In genomic region chr7:4658912-4659551, GRCm38 (mm10) we compare ENCODE assay signal across 8 mouse cellular contexts. TPM values are rescaled to one million over a fixed set of nuclear protein-coding genes. Genes with fewer than 3 reads are reported as not detected.
DNase-seq lines count a peak whose midpoint lies in the region; ATAC-seq and TF ChIP-seq lines count a peak whose summit lies in the region.

Gene Ppp6r1 (minus strand): TSS chr7:4659019.

- peaks cover 13 to 65% of the 10 kb centered on the region in 2 experiments for H3K4me1 ChIP-seq in CH12.LX (ENCODE audit: control insufficient read depth in 1 of 2, insufficient read depth in 2 of 2)
- H3K4me1 ChIP-seq in forebrain, embryonic 11.5 days (replicated peaks; ENCODE audit: control insufficient read depth, insufficient read depth, low read length), result peaks cover 9% of the 10 kb centered on the region; the same call in 1 of the 2 replicates
- H3K4me1 ChIP-seq in heart, embryonic 16.5 days (ENCODE audit: control insufficient read depth, insufficient read depth, low read length), result peaks cover 43% of the 10 kb centered on the region
- peaks cover 60% of the 10 kb centered on the region for H3K4me1 ChIP-seq in liver, embryonic 15.5 days (replicated peaks)
- H3K4me1 ChIP-seq in neural tube, embryonic 12.5 days, result peaks cover 32% of the 10 kb centered on the region

- under 1% methylated on average over 54 of the region's 54 CpGs for WGBS in forebrain, embryonic 11.5 days
- WGBS in heart, embryonic 16.5 days, result under 1% methylated on average over 54 of the region's 54 CpGs
- under 1% methylated on average over 54 of the region's 54 CpGs for WGBS in liver, embryonic 15.5 days (ENCODE audit: insufficient replicate concordance)
- under 1% methylated on average over 54 of the region's 54 CpGs for WGBS in neural tube, embryonic 12.5 days

- peaks cover 44% of the 10 kb centered on the region for H3K79me2 ChIP-seq in CH12.LX (replicated peaks; ENCODE audit: control insufficient read depth, extremely low read depth, insufficient read depth, poor library complexity, severe bottlenecking)

- peak within 1 kb of the TSS; percentile 83 for H3K27ac ChIP-seq in CH12.LX (ENCODE audit: insufficient read depth, low read depth)
- H3K27ac ChIP-seq in forebrain, embryonic 11.5 days (ENCODE audit: low read depth, low read length), result peak within 1 kb of the TSS; percentile 92
- peak within 1 kb of the TSS; percentile 92 for H3K27ac ChIP-seq in heart, embryonic 16.5 days (ENCODE audit: low read length)
- H3K27ac ChIP-seq in liver, embryonic 15.5 days (replicated peaks), result peak within 1 kb of the TSS; percentile 92
- peak within 1 kb of the TSS; percentile 88 for H3K27ac ChIP-seq in neural tube, embryonic 12.5 days

- H3K9me3 ChIP-seq in CH12.LX (replicated peaks; ENCODE audit: low read length), result no peaks in the 10 kb centered on the region
- H3K9me3 ChIP-seq in forebrain, embryonic 11.5 days (ENCODE audit: control insufficient read depth, low read length), result no peaks in the 10 kb centered on the region
- no peaks in the 10 kb centered on the region for H3K9me3 ChIP-seq in heart, embryonic 16.5 days (replicated peaks; ENCODE audit: control insufficient read depth, low read length)
- no peaks in the 10 kb centered on the region for H3K9me3 ChIP-seq in liver, embryonic 15.5 days (replicated peaks)
- H3K9me3 ChIP-seq in neural tube, embryonic 12.5 days, result no peaks in the 10 kb centered on the region

- peak; percentile 93 for DNase-seq in CH12.LX (ENCODE audit: extremely low read depth)
- peak; percentile 95 for DNase-seq in c-Kit-positive CD71-positive TER-119-negative erythroid progenitor cells, embryonic 14.5 days (ENCODE audit: low read depth)
- DNase-seq in forebrain, embryonic 11.5 days (ENCODE audit: low spot score), result peak; percentile 97
- peak; percentile 97 to 98 for DNase-seq in kidney, postnatal 36 days
- peak; percentile 97 for DNase-seq in telencephalon, adult 2 months (ENCODE audit: low read depth, low spot score)

- 0 out of 4 replicates have a peak, but pooled peaks of 1 of the 2 experiments have one; percentile 6 for TF ChIP-seq CTCF in CH12.LX (conservative IDR thresholded peaks at IDR 0.05 in 1 of 2, IDR thresholded peaks at IDR 0.05 in 1 of 2; ENCODE audit: low read depth in 2 of 2, low read length in 2 of 2)

- peak within 1 kb of the TSS; percentile 80 to 94 (median 93) for H3K4me3 ChIP-seq in CH12.LX (replicated peaks in 1 of 3; ENCODE audit: low read depth in 2 of 3, low read length in 2 of 3, poor library complexity in 1 of 3)
- peak within 1 kb of the TSS; percentile 89 for H3K4me3 ChIP-seq in forebrain, embryonic 11.5 days (ENCODE audit: low read depth, low read length)
- peak within 1 kb of the TSS; percentile 95 for H3K4me3 ChIP-seq in heart, embryonic 16.5 days (ENCODE audit: low read length)
- H3K4me3 ChIP-seq in liver, embryonic 15.5 days (replicated peaks), result peak within 1 kb of the TSS; percentile 92
- peak within 1 kb of the TSS; percentile 88 for H3K4me3 ChIP-seq in neural tube, embryonic 12.5 days

- no peak for TF ChIP-seq RAD21 in CH12.LX (IDR thresholded peaks at IDR 0.05; ENCODE audit: low read depth, low read length)

- peak within 1 kb of the TSS; percentile 90 for H3K4me2 ChIP-seq in CH12.LX (ENCODE audit: insufficient read depth, low read depth, poor library complexity, severe bottlenecking)
- peak within 1 kb of the TSS; percentile 91 for H3K4me2 ChIP-seq in forebrain, embryonic 11.5 days (ENCODE audit: low read depth, low read length, severe bottlenecking)
- peak within 1 kb of the TSS; percentile 80 for H3K4me2 ChIP-seq in heart, embryonic 16.5 days (ENCODE audit: low read depth, low read length)
- H3K4me2 ChIP-seq in liver, embryonic 15.5 days, result peak within 1 kb of the TSS; percentile 96
- H3K4me2 ChIP-seq in neural tube, embryonic 12.5 days (replicated peaks), result peak within 1 kb of the TSS; percentile 97

- TF ChIP-seq EP300 in CH12.LX (IDR thresholded peaks at IDR 0.05; ENCODE audit: low read length), result no peak

- peak; percentile 97 for ATAC-seq in forebrain, embryonic 11.5 days (replicated peaks; ENCODE audit: low FRiP score)
- ATAC-seq in heart, embryonic 16.5 days (replicated peaks; ENCODE audit: extremely low read depth, insufficient read depth, low FRiP score), result peak; percentile 97
- ATAC-seq in liver, embryonic 15.5 days (ENCODE audit: insufficient read depth), result peak; percentile 98
- peak; percentile 98 for ATAC-seq in neural tube, embryonic 12.5 days (ENCODE audit: low FRiP score, low read depth)

- H3K27me3 ChIP-seq in CH12.LX (replicated peaks), result no peaks in the 10 kb centered on the region
- no peaks in the 10 kb centered on the region for H3K27me3 ChIP-seq in forebrain, embryonic 11.5 days (ENCODE audit: control insufficient read depth, insufficient read depth, low read length)
- no peaks in the 10 kb centered on the region for H3K27me3 ChIP-seq in heart, embryonic 16.5 days (ENCODE audit: control insufficient read depth, insufficient read depth, low read length)
- H3K27me3 ChIP-seq in liver, embryonic 15.5 days, result no peaks in the 10 kb centered on the region
- H3K27me3 ChIP-seq in neural tube, embryonic 12.5 days (replicated peaks), result no peaks in the 10 kb centered on the region

- peak; percentile 89 for TF ChIP-seq POLR2A in CH12.LX (IDR thresholded peaks at IDR 0.05; ENCODE audit: low read depth, low read length)

- in situ Hi-C loops in CH12.LX (cut with MboI; ENCODE audit: low pct_ligation_motif_present, low pct_unique_long_range_greater_than_20kb, low sequenced_read_pairs), result no loop called here

- dilution Hi-C loops in CH12.LX (cut with MboI; ENCODE audit: extremely low pct_ligation_motif_present, extremely low pct_unique_long_range_greater_than_20kb, low sequenced_read_pairs), result no loop called here

- peaks cover 11 to 40% of the 10 kb centered on the region in 2 experiments for H3K36me3 ChIP-seq in CH12.LX (replicated peaks in 1 of 2; ENCODE audit: control insufficient read depth in 1 of 2, insufficient read depth in 1 of 2, low read length in 1 of 2)
- no peaks in the 10 kb centered on the region for H3K36me3 ChIP-seq in forebrain, embryonic 11.5 days (ENCODE audit: control insufficient read depth, insufficient read depth, low read length)
- 0 out of 2 replicates have a peak, but pooled peaks cover 5% of the 10 kb centered on the region for H3K36me3 ChIP-seq in heart, embryonic 16.5 days (ENCODE audit: control insufficient read depth, insufficient read depth)
- peaks cover 17% of the 10 kb centered on the region; the same call in 1 of the 2 replicates for H3K36me3 ChIP-seq in liver, embryonic 15.5 days (replicated peaks)
- peaks cover 14% of the 10 kb centered on the region; the same call in 1 of the 2 replicates for H3K36me3 ChIP-seq in neural tube, embryonic 12.5 days

- peak within 1 kb of the TSS; percentile 98 for H3K9ac ChIP-seq in CH12.LX (ENCODE audit: insufficient read depth, low read depth)
- H3K9ac ChIP-seq in forebrain, embryonic 11.5 days (ENCODE audit: low read length), result peak within 1 kb of the TSS; percentile 93
- peak within 1 kb of the TSS; percentile 99 for H3K9ac ChIP-seq in heart, embryonic 16.5 days (ENCODE audit: low read length)
- peak within 1 kb of the TSS; percentile 98 for H3K9ac ChIP-seq in liver, embryonic 15.5 days
- H3K9ac ChIP-seq in neural tube, embryonic 12.5 days, result peak within 1 kb of the TSS; percentile 91

TF ChIP-seq in CH12.LX, 34 proteins besides CTCF, POLR2A, EP300 and RAD21 (continues in another document):
- TF ChIP-seq RCOR1 (conservative IDR thresholded peaks at IDR 0.05; ENCODE audit: low read depth, low read length) (no peak), HCFC1 (IDR thresholded peaks at IDR 0.05; ENCODE audit: low read depth, low read length) (peak; percentile 73), NRF1 (IDR thresholded peaks at IDR 0.05; ENCODE audit: low read depth, low read length) (peak; percentile 90), ZKSCAN1 (IDR thresholded peaks at IDR 0.05; ENCODE audit: borderline replicate concordance, low read depth, low read length) (no peak), NELFE (IDR thresholded peaks at IDR 0.05; ENCODE audit: low read depth, low read length) (peak; percentile 86), SIN3A (IDR thresholded peaks at IDR 0.05; ENCODE audit: low read length) (no peak; the same call in 1 of the 2 replicates), MYC (IDR thresholded peaks at IDR 0.05; ENCODE audit: low read depth, low read length) (0 out of 2 replicates have a peak, but pooled peaks have one; percentile 41), IRF4 (IDR thresholded peaks at IDR 0.05; ENCODE audit: low read depth, low read length) (0 out of 2 replicates have a peak, but pooled peaks have one; percentile 12), CHD2 (IDR thresholded peaks at IDR 0.05; ENCODE audit: low read length) (no peak), ETS1 (conservative IDR thresholded peaks at IDR 0.05; ENCODE audit: low read depth, low read length) (no peak), TBP (conservative IDR thresholded peaks at IDR 0.05; ENCODE audit: low read depth, low read length) (peak; percentile 52), POLR2AphosphoS2 (IDR thresholded peaks at IDR 0.05; ENCODE audit: low read depth, low read length) (no peak; the same call in 1 of the 2 replicates), ZMIZ1 (IDR thresholded peaks at IDR 0.05; ENCODE audit: low read depth, low read length) (peak; percentile 74), MAFK (IDR thresholded peaks at IDR 0.05; ENCODE audit: insufficient replicate concordance, low read length) (no peak), MAZ (IDR thresholded peaks at IDR 0.05; ENCODE audit: low read depth, low read length) (no peak), GABPA (IDR thresholded peaks at IDR 0.05; ENCODE audit: insufficient replicate concordance, low read depth, low read length) (no peak), ZC3H11A (IDR thresholded peaks at IDR 0.05; ENCODE audit: low read depth, low read length) (no peak), TCF12 (IDR thresholded peaks at IDR 0.05; ENCODE audit: low read depth, low read length) (peak; percentile 71), USF2 (conservative IDR thresholded peaks at IDR 0.05; ENCODE audit: low read depth, low read length) (no peak), MAX (IDR thresholded peaks at IDR 0.05; ENCODE audit: low read length) (peak; percentile 35; the same call in 1 of the 2 replicates), MEF2A (IDR thresholded peaks at IDR 0.05; ENCODE audit: borderline replicate concordance, low read depth, low read length) (no peak), ELF1 (IDR thresholded peaks at IDR 0.05; ENCODE audit: low read depth, low read length) (peak; percentile 92)

RNA-seq across cellular contexts. Expression of gene Ppp6r1, which starts in this region (rescaled TPM):
- total RNA-seq in CH12.LX (2012; rRNA removed) (85.6 and 91.2 TPM in 2 replicates), CH12.LX (2014; rRNA removed) (53.0 and 59.2 TPM in 2 replicates)
- polyA plus RNA-seq in CH12.LX (2012; ENCODE audit: insufficient read length, low read depth), result 108 and 118 TPM in 2 replicates
- 6.6 and 7.1 TPM in 2 replicates for polyA plus RNA-seq in forebrain, embryonic 11.5 days (2014; fragmentation: Nextera tagmentation; extraction: Ambion mirVana)
- polyA plus RNA-seq in heart, embryonic 16.5 days (2015; fragmentation: Nextera tagmentation; extraction: Ambion mirVana), result 4.9 and 5.8 TPM in 2 replicates
- 6.5 and 8.1 TPM in 2 replicates for polyA plus RNA-seq in liver, embryonic 15.5 days (2015; fragmentation: Nextera tagmentation; extraction: Ambion mirVana)
- 11.1 and 13.9 TPM in 2 replicates for polyA plus RNA-seq in neural tube, embryonic 12.5 days (2016; fragmentation: Nextera tagmentation; extraction: Ambion mirVana)

Comparison
In these comparisons a context has a peak if more than half of its experiments do, and no peak if none do; other contexts are left out.
1. Peak in every context shown above with its lines: DNase-seq, ATAC-seq, H3K4me3 ChIP-seq and H3K27ac ChIP-seq.